Mouse (Mus musculus) lung, embryonic 14.5 days (tissue): ENCODE measurements around the gene Prkce. TPM values are rescaled to one million over a fixed set of nuclear protein-coding genes. Genes with fewer than 3 reads are reported as not detected.

Source experiments
- ATAC-seq: fragments of 200-750 bp; cut with Nextera tagmentation; 2 replicates; pipeline ENCODE4 v1.8.0; 2017; ENCODE audit warnings: mild to moderate bottlenecking, moderate TSS enrichment, moderate library complexity; ENCODE audit not compliant: insufficient read depth
- DNase-seq: peaks from one replicate; pipeline ENCODE4 v3.0.0-alpha.2; 2015
- H3K27ac ChIP-seq: fragments of 300-500 bp; sonication (generic); 2 replicates; pipeline ENCODE4 v1.5.1; 2014; ENCODE audit warnings: low read depth, mild to moderate bottlenecking, moderate library complexity
- H3K27me3 ChIP-seq: fragments of 300-500 bp; sonication (generic); 2 replicates; pipeline ENCODE4 v1.6.1; 2014; ENCODE audit warnings: low read length, control low read depth; ENCODE audit not compliant: insufficient read depth
- H3K36me3 ChIP-seq: fragments of 300-500 bp; sonication (generic); 2 replicates; pipeline ENCODE4 v1.6.1; 2014; ENCODE audit warnings: control low read depth; ENCODE audit not compliant: insufficient read depth
- H3K4me1 ChIP-seq: fragments of 300-500 bp; sonication (generic); 2 replicates; pipeline ENCODE4 v1.6.1; 2014; ENCODE audit warnings: antibody characterized with exemption, control low read depth; ENCODE audit not compliant: insufficient read depth
- H3K4me2 ChIP-seq: fragments of 300-500 bp; sonication (generic); 2 replicates; pipeline ENCODE4 v1.6.1; 2014; ENCODE audit warnings: mild to moderate bottlenecking
- H3K4me3 ChIP-seq: fragments of 300-500 bp; sonication (generic); 2 replicates; pipeline ENCODE4 v1.5.1; 2014; ENCODE audit warnings: low read depth, low read length
- H3K9ac ChIP-seq: fragments of 300-500 bp; sonication (generic); 2 replicates; pipeline ENCODE4 v1.6.1; 2014
- H3K9me3 ChIP-seq: fragments of 300-500 bp; sonication (generic); 2 replicates; pipeline ENCODE4 v1.6.1; 2016; ENCODE audit warnings: low read depth, low read length, control low read depth
- CTCF ChIP-seq: IDR thresholded peaks from 2 replicates; pipeline ENCODE4 v1.5.1; 2016; ENCODE audit warnings: antibody characterized with exemption, low read depth
- WGBS: fragments of 180-500 bp; shearing (Covaris S2); extraction: QIAGEN DNeasy Blood & Tissue Kit; methylation state at CpG from one replicate; pipeline ENCODE4 v1.1.7; 2014; 5-methylcytosine and 5-hydroxymethylcytosine counted together
- polyA plus RNA-seq: library from polyadenylated mRNA; unstranded; fragments of >200 nt; fragmentation: Nextera tagmentation; extraction: Ambion mirVana; gene quantifications from 2 replicates; pipeline ENCODE4 v1.2.1, GENCODE M21; 2014

The Prkce gene
- polyA plus RNA-seq, 1 experiment from 2014 or later = 10.1 TPM

GRCm38 (mm10) chr17:86482675-86483074 lies 315.1 kb downstream of the Prkce start:
- Histone ChIP-seq H3K36me3 (no peaks in the 10 kb centered on the region), H3K27ac (no peak overlapping the region), H3K9me3 (no peaks in the 10 kb centered on the region), H3K4me2 (no peak overlapping the region), H3K27me3 (no peaks in the 10 kb centered on the region), H3K4me3 (no peak overlapping the region), H3K4me1 (no peaks in the 10 kb centered on the region), H3K9ac (no peak overlapping the region)
- no peak for TF ChIP-seq CTCF
- DNase-seq (no peak), ATAC-seq (no peak)
- WGBS = 85% methylated on average over 10 of the region's 10 CpGs

DNA sequence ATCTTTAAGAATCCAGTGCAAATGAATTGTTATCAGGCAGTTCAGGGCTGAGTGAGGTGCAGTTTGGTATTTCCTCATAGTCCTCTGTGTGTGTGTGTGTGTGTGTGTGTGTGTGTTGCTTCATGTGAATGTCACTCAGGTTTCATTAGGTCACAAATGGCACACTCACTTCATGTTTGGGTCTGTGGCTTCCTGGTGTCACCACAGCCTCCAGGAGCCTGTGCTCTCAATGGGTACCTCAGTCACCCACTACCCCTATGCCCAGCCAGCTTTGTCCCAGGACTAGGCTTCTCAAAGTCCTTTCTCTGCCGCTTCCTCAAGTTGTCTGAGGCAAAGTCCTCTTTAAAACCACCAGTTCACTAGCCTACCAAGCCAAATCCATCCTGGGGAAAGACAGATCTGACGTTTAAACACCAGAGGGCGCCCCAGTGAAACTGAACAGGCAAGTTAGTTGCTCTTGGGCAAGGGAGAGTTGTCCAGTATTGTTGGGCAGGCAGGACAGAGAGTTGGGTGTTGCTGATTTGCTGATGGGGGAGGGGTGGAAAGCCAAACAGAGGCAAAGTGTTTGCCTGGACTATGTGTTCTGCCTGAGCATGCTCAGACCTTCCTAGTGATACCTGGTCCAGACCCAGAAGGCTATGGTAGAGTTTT lies 316.6 kb downstream of the Prkce start:
- no peak overlapping the region for H3K4me3 ChIP-seq
- H3K9me3 ChIP-seq = no peaks in the 10 kb centered on the region
- H3K4me2 ChIP-seq = no peak overlapping the region
- H3K4me1 ChIP-seq = no peaks in the 10 kb centered on the region
- no peak overlapping the region for H3K27ac ChIP-seq
- peak; percentile 91 for DNase-seq
- ATAC-seq = peak; percentile 74
- WGBS = 9% methylated on average over 3 of the region's 3 CpGs
- no peaks in the 10 kb centered on the region for H3K36me3 ChIP-seq
- peak; percentile 91 for TF ChIP-seq CTCF
- no peak overlapping the region for H3K9ac ChIP-seq
- no peaks in the 10 kb centered on the region for H3K27me3 ChIP-seq

- no peaks in the 10 kb centered on the region for H3K27me3 ChIP-seq
- WGBS = 78% methylated on average over 5 of the region's 5 CpGs
- H3K4me3 ChIP-seq = no peak overlapping the region
- H3K36me3 ChIP-seq = no peaks in the 10 kb centered on the region
- H3K27ac ChIP-seq = no peak overlapping the region
- no peak for TF ChIP-seq CTCF
- H3K9me3 ChIP-seq = no peaks in the 10 kb centered on the region
- no peaks in the 10 kb centered on the region for H3K4me1 ChIP-seq
- no peak for ATAC-seq
- no peak for DNase-seq
- no peak overlapping the region for H3K4me2 ChIP-seq
- H3K9ac ChIP-seq = no peak overlapping the region
These were observed 319.1 kb downstream of the Prkce start for GRCm38 (mm10) chr17:86486657-86487056.

- Histone ChIP-seq H3K36me3 (no peaks in the 10 kb centered on the region), H3K9ac (no peak overlapping the region), H3K27ac (no peak overlapping the region), H3K9me3 (no peaks in the 10 kb centered on the region), H3K27me3 (no peaks in the 10 kb centered on the region), H3K4me2 (no peak overlapping the region), H3K4me1 (no peaks in the 10 kb centered on the region), H3K4me3 (no peak overlapping the region)
- no peak for DNase-seq
- no peak for TF ChIP-seq CTCF
- 79% methylated on average over 3 of the region's 3 CpGs for WGBS
- ATAC-seq = no peak
These were observed 319.9 kb downstream of the Prkce start for GRCm38 (mm10) chr17:86487450-86487849.

DNA sequence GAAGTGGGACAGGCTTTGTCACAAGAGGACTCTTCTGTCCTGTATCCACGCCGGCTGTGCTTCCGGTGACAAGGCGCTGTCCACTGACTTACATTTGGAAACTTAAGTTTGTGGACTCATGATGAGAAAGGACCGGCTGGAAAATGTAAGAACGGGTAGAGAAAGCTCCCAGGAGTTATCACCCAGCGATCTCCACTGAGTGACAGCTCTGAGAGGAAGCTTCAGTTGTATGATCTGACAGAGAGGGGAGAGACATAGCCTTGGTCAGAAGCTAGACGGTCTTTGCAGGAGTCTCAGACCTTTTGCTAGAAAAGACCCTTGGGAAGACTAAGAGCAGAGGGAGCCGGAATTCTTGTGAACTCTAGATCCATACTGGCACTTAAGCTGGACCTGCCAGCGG lies 322.2 kb downstream of the Prkce start:
- Histone ChIP-seq H3K9me3 (no peaks in the 10 kb centered on the region), H3K27me3 (no peaks in the 10 kb centered on the region), H3K27ac (no peak overlapping the region), H3K36me3 (no peaks in the 10 kb centered on the region), H3K4me1 (no peaks in the 10 kb centered on the region), H3K9ac (no peak overlapping the region), H3K4me2 (no peak overlapping the region), H3K4me3 (no peak overlapping the region)
- DNase-seq (no peak), ATAC-seq (no peak)
- 85% methylated on average over 10 of the region's 10 CpGs for WGBS
- no peak for TF ChIP-seq CTCF

DNA sequence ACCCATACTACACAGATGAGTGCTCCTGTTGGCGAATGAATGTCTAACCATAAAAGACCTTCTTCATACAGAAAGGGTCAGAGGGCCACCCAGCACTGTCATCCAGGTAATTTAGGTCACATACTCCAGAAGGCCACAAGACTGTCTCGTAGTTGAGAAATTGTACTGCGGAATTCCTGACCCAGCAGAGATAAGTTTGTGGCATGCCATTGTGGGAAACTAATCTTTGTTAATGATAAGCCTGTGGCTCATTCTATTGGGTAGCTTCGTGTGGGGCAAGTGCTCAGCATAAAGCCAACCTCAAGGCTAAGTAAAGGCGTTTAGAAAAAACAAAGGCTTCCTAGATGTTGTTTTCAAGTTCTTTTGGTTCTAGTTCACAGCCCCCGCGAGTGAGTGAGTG lies 324.8 kb downstream of the Prkce start:
- Histone ChIP-seq H3K9me3 (no peaks in the 10 kb centered on the region), H3K27me3 (no peaks in the 10 kb centered on the region), H3K4me1 (no peaks in the 10 kb centered on the region), H3K36me3 (no peaks in the 10 kb centered on the region), H3K9ac (no peak overlapping the region), H3K4me3 (no peak overlapping the region), H3K4me2 (no peak overlapping the region), H3K27ac (no peak overlapping the region)
- ATAC-seq (no peak), DNase-seq (no peak)
- TF ChIP-seq CTCF = no peak
- whole genome bisulfite sequencing = 69% methylated on average over 7 of the region's 7 CpGs

- DNase-seq (no peak), ATAC-seq (no peak)
- Histone ChIP-seq H3K9me3 (no peaks in the 10 kb centered on the region), H3K36me3 (no peaks in the 10 kb centered on the region), H3K4me2 (no peak overlapping the region), H3K4me3 (no peak overlapping the region), H3K27ac (no peak overlapping the region), H3K4me1 (no peaks in the 10 kb centered on the region), H3K9ac (no peak overlapping the region), H3K27me3 (no peaks in the 10 kb centered on the region)
- no peak for TF ChIP-seq CTCF
- whole genome bisulfite sequencing = 79% methylated on average over 8 of the region's 8 CpGs
These were observed 326.4 kb downstream of the Prkce start for GRCm38 (mm10) chr17:86493891-86494420.
